Comparison of ENCODE assay signal across 8 mouse cellular contexts in the genomic region with DNA sequence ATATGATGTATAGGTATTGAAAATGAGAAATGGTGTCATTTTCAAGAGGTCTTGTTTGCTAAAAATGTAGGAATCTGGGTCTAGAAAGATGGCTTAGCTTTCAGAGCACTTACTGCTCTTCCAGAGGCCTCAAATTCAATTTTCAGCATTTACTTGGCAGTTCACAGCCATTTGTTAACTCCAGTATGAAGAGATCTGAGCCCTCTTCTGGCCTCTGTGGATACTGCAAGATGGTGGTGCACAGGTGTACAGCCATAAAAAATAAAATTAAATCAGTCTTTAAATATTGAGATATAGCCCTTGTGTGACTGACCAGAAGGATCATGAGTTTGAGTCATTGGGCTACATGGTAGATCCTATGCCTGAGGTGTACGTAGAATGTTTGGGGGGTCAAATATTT.
DNase-seq lines count a peak whose midpoint lies in the region; TF ChIP-seq lines count a peak whose summit lies in the region.

No protein-coding gene starts in this region.

- no peaks in the 10 kb centered on the region for H3K27me3 ChIP-seq in heart, embryonic 10.5 days (ENCODE audit: insufficient read depth, poor library complexity, severe bottlenecking)
- no peaks in the 10 kb centered on the region for H3K27me3 ChIP-seq in thymus, adult 2 months (ENCODE audit: control insufficient read depth, insufficient read depth, low read length)

- H3K36me3 ChIP-seq in heart, embryonic 10.5 days, result no peaks in the 10 kb centered on the region
- no peaks in the 10 kb centered on the region for H3K36me3 ChIP-seq in thymus, adult 2 months (ENCODE audit: control insufficient read depth, insufficient read depth, low read length)

- H3K4me3 ChIP-seq in heart, embryonic 10.5 days, result no peak overlapping the region
- H3K4me3 ChIP-seq in thymus, adult 2 months (ENCODE audit: control insufficient read depth, insufficient read depth, low read length), result no peak overlapping the region

- no peak overlapping the region for H3K27ac ChIP-seq in heart, embryonic 10.5 days
- no peak overlapping the region for H3K27ac ChIP-seq in thymus, adult 2 months (ENCODE audit: control insufficient read depth, insufficient read depth, low read length)

- peak; percentile 36 for DNase-seq in heart, postnatal 4 days
- no peak for DNase-seq in heart, embryonic 10.5 days (ENCODE audit: low spot score)
- peak; percentile 19 for DNase-seq in thymus, adult 2 months
- no peak for DNase-seq in thymus, adult 18-20 months
- DNase-seq in embryo, embryonic 11 days, result peak; percentile 39
- peak; percentile 30 for DNase-seq in left cerebral cortex, postnatal 4 days
- DNase-seq in T-cell, adult 2 months (ENCODE audit: low spot score), result no peak
- no peak for DNase-seq in urinary bladder, postnatal 4 days (ENCODE audit: low spot score in 2 of 2)

- no peak for TF ChIP-seq POLR2A in thymus, adult 2 months (IDR thresholded peaks at IDR 0.05; ENCODE audit: control insufficient read depth, extremely low read depth, insufficient read depth, low read length, poor library complexity)

- 87% methylated on average over 1 of the region's 1 CpGs for WGBS in heart, embryonic 10.5 days
- WGBS in thymus, adult 2 months, result 90% methylated on average over 1 of the region's 1 CpGs

- H3K4me1 ChIP-seq in heart, embryonic 10.5 days, result no peaks in the 10 kb centered on the region
- H3K4me1 ChIP-seq in thymus, adult 2 months (replicated peaks; ENCODE audit: control insufficient read depth, insufficient read depth, low read length), result no peaks in the 10 kb centered on the region

- TF ChIP-seq CTCF in thymus, adult 2 months (IDR thresholded peaks at IDR 0.05; ENCODE audit: borderline replicate concordance, control insufficient read depth, extremely low read depth, insufficient read depth, low read length, poor library complexity), result no peak

- intact Hi-C loops in left cerebral cortex, postnatal 4 days (cut with DNase I), result no loop called here

- no peaks in the 10 kb centered on the region for H3K9me3 ChIP-seq in heart, embryonic 10.5 days

Comparison
In these comparisons a context has a peak if more than half of its experiments do, and no peak if none do; other contexts are left out.
1. DNase-seq: peak in heart, postnatal 4 days (single experiment), thymus, adult 2 months (single experiment), embryo, embryonic 11 days (single experiment) and left cerebral cortex, postnatal 4 days (single experiment); none in heart, embryonic 10.5 days (single experiment), thymus, adult 18-20 months (0 of 2), T-cell, adult 2 months (single experiment) and urinary bladder, postnatal 4 days (0 of 2).